Mouse (Mus musculus): Measurements from ENCODE around the gene March6. TPM values are rescaled to one million over a fixed set of nuclear protein-coding genes. Genes with fewer than 3 reads are reported as not detected.
A peak's percentile ranks its signal among the peaks of the same experiment; 100 is the strongest.

The March6 gene
- polyA plus RNA-seq, 1 experiment from 2014 or later = 15.4 TPM

- no peak overlapping the region for H3K9ac ChIP-seq (ENCODE audit: low read depth, low read length)
- H3K36me3 ChIP-seq (ENCODE audit: control insufficient read depth, insufficient read depth) = no peaks in the 10 kb centered on the region
- H3K4me3 ChIP-seq (ENCODE audit: low read depth, low read length) = no peak overlapping the region
- no peaks in the 10 kb centered on the region for H3K4me1 ChIP-seq (replicated peaks; ENCODE audit: control insufficient read depth, insufficient read depth, low read length)
- no peaks in the 10 kb centered on the region for H3K9me3 ChIP-seq (ENCODE audit: control insufficient read depth)
- no peak for ATAC-seq
- no peak for TF ChIP-seq CTCF (IDR thresholded peaks at IDR 0.05; ENCODE audit: low read depth)
- WGBS = 48% methylated on average over 6 of the region's 6 CpGs
- H3K27ac ChIP-seq (ENCODE audit: low read depth, low read length) = no peak overlapping the region
- H3K4me2 ChIP-seq (replicated peaks; ENCODE audit: low read depth) = no peak overlapping the region
- H3K27me3 ChIP-seq (replicated peaks; ENCODE audit: control insufficient read depth, insufficient read depth, low read length) = no peaks in the 10 kb centered on the region
Observed at GRCm38 (mm10) chr15:31414179-31414898, 116.5 kb downstream of the March6 start.

GRCm38 (mm10) chr15:31413662-31414061 is 117.2 kb downstream of the March6 start:
- Histone ChIP-seq H3K36me3 (ENCODE audit: control insufficient read depth, insufficient read depth) (no peaks in the 10 kb centered on the region), H3K9ac (ENCODE audit: low read depth, low read length) (no peak overlapping the region), H3K27me3 (replicated peaks; ENCODE audit: control insufficient read depth, insufficient read depth, low read length) (no peaks in the 10 kb centered on the region), H3K4me2 (replicated peaks; ENCODE audit: low read depth) (no peak overlapping the region), H3K9me3 (ENCODE audit: control insufficient read depth) (no peaks in the 10 kb centered on the region), H3K4me1 (replicated peaks; ENCODE audit: control insufficient read depth, insufficient read depth, low read length) (no peaks in the 10 kb centered on the region), H3K27ac (ENCODE audit: low read depth, low read length) (no peak overlapping the region), H3K4me3 (ENCODE audit: low read depth, low read length) (no peak overlapping the region)
- 88% methylated on average over 6 of the region's 6 CpGs for WGBS
- no peak for ATAC-seq
- no peak for TF ChIP-seq CTCF (IDR thresholded peaks at IDR 0.05; ENCODE audit: low read depth)

- Histone ChIP-seq H3K4me1 (replicated peaks; ENCODE audit: control insufficient read depth, insufficient read depth, low read length) (no peaks in the 10 kb centered on the region), H3K27ac (ENCODE audit: low read depth, low read length) (no peak overlapping the region), H3K27me3 (replicated peaks; ENCODE audit: control insufficient read depth, insufficient read depth, low read length) (no peaks in the 10 kb centered on the region), H3K4me2 (replicated peaks; ENCODE audit: low read depth) (no peak overlapping the region), H3K36me3 (ENCODE audit: control insufficient read depth, insufficient read depth) (no peaks in the 10 kb centered on the region), H3K9me3 (ENCODE audit: control insufficient read depth) (no peaks in the 10 kb centered on the region), H3K4me3 (ENCODE audit: low read depth, low read length) (no peak overlapping the region), H3K9ac (ENCODE audit: low read depth, low read length) (no peak overlapping the region)
- WGBS = 34% methylated on average over 3 of the region's 3 CpGs
- no peak for ATAC-seq
- TF ChIP-seq CTCF (IDR thresholded peaks at IDR 0.05; ENCODE audit: low read depth) = no peak
Observed at GRCm38 (mm10) chr15:31412933-31413332, 117.9 kb downstream of the March6 start.

GRCm38 (mm10) chr15:31412436-31412835 is 118.4 kb downstream of the March6 start:
- no peak for ATAC-seq
- Histone ChIP-seq H3K36me3 (ENCODE audit: control insufficient read depth, insufficient read depth) (no peaks in the 10 kb centered on the region), H3K9ac (ENCODE audit: low read depth, low read length) (no peak overlapping the region), H3K4me3 (ENCODE audit: low read depth, low read length) (no peak overlapping the region), H3K9me3 (ENCODE audit: control insufficient read depth) (no peaks in the 10 kb centered on the region), H3K4me1 (replicated peaks; ENCODE audit: control insufficient read depth, insufficient read depth, low read length) (no peaks in the 10 kb centered on the region), H3K27me3 (replicated peaks; ENCODE audit: control insufficient read depth, insufficient read depth, low read length) (no peaks in the 10 kb centered on the region), H3K27ac (ENCODE audit: low read depth, low read length) (no peak overlapping the region), H3K4me2 (replicated peaks; ENCODE audit: low read depth) (no peak overlapping the region)
- no peak for TF ChIP-seq CTCF (IDR thresholded peaks at IDR 0.05; ENCODE audit: low read depth)
- 77% methylated on average over 6 of the region's 6 CpGs for WGBS

- Histone ChIP-seq H3K9me3 (ENCODE audit: control insufficient read depth) (no peaks in the 10 kb centered on the region), H3K4me3 (ENCODE audit: low read depth, low read length) (no peak overlapping the region), H3K4me2 (replicated peaks; ENCODE audit: low read depth) (no peak overlapping the region), H3K4me1 (replicated peaks; ENCODE audit: control insufficient read depth, insufficient read depth, low read length) (no peaks in the 10 kb centered on the region), H3K27me3 (replicated peaks; ENCODE audit: control insufficient read depth, insufficient read depth, low read length) (no peaks in the 10 kb centered on the region), H3K36me3 (ENCODE audit: control insufficient read depth, insufficient read depth) (no peaks in the 10 kb centered on the region), H3K9ac (ENCODE audit: low read depth, low read length) (no peak overlapping the region), H3K27ac (ENCODE audit: low read depth, low read length) (no peak overlapping the region)
- no peak for TF ChIP-seq CTCF (IDR thresholded peaks at IDR 0.05; ENCODE audit: low read depth)
- 36% methylated on average over 4 of the region's 4 CpGs for WGBS
- peak; percentile 88 for ATAC-seq
Observed at GRCm38 (mm10) chr15:31407490-31407889, 123.4 kb downstream of the March6 start.

GRCm38 (mm10) chr15:31406881-31407280 is 124.0 kb downstream of the March6 start:
- 0 out of 2 replicates have a peak overlapping the region, but pooled peaks have one; percentile 3 for H3K27ac ChIP-seq (ENCODE audit: low read depth, low read length)
- H3K9me3 ChIP-seq (ENCODE audit: control insufficient read depth) = no peaks in the 10 kb centered on the region
- H3K4me3 ChIP-seq (ENCODE audit: low read depth, low read length) = no peak overlapping the region
- TF ChIP-seq CTCF (IDR thresholded peaks at IDR 0.05; ENCODE audit: low read depth) = no peak
- H3K27me3 ChIP-seq (replicated peaks; ENCODE audit: control insufficient read depth, insufficient read depth, low read length) = no peaks in the 10 kb centered on the region
- H3K9ac ChIP-seq (ENCODE audit: low read depth, low read length) = no peak overlapping the region
- WGBS = 69% methylated on average over 5 of the region's 5 CpGs
- H3K4me2 ChIP-seq (replicated peaks; ENCODE audit: low read depth) = no peak overlapping the region
- H3K36me3 ChIP-seq (ENCODE audit: control insufficient read depth, insufficient read depth) = no peaks in the 10 kb centered on the region
- ATAC-seq = no peak
- no peaks in the 10 kb centered on the region for H3K4me1 ChIP-seq (replicated peaks; ENCODE audit: control insufficient read depth, insufficient read depth, low read length)

Other genes with a start within 250 kb of the March6 start
- 0.25 and 0.29 TPM in 2 replicates for gene Ankrd33b, start 163.3 kb downstream of the March6 start, polyA plus RNA-seq (2015; fragmentation: Nextera tagmentation; extraction: Ambion mirVana)
- 0.69 and 1.2 TPM in 2 replicates for gene Ropn1l, start 77.3 kb downstream of the March6 start, polyA plus RNA-seq (2015; fragmentation: Nextera tagmentation; extraction: Ambion mirVana)
- 90.2 and 105 TPM in 2 replicates for gene Cmbl, start 34.3 kb upstream of the March6 start, polyA plus RNA-seq (2015; fragmentation: Nextera tagmentation; extraction: Ambion mirVana)
- 165 and 172 TPM in 2 replicates for gene Cct5, start 70.8 kb upstream of the March6 start, polyA plus RNA-seq (2015; fragmentation: Nextera tagmentation; extraction: Ambion mirVana)
- gene Fam173b, start 70.8 kb upstream of the March6 start, polyA plus RNA-seq (2015; fragmentation: Nextera tagmentation; extraction: Ambion mirVana) = 9.0 and 9.8 TPM in 2 replicates

All from intestine, postnatal 0 days (tissue).